Comparison of ENCODE assay signal across 8 mouse cellular contexts in genomic region chr13:80883190-80883589, GRCm38 (mm10). TPM values are rescaled to one million over a fixed set of nuclear protein-coding genes. Genes with fewer than 3 reads are reported as not detected.
DNase-seq lines count a peak whose midpoint lies in the region; ATAC-seq lines count a peak whose summit lies in the region.

Arrdc3 (plus strand) TSS chr13:80883384.

- H3K36me3 ChIP-seq in hindbrain, embryonic 11.5 days (ENCODE audit: control insufficient read depth, insufficient read depth, low read length) = no peaks in the 10 kb centered on the region; the same call in 1 of the 2 replicates

- peak within 1 kb of the TSS; percentile 95 for H3K27ac ChIP-seq in hindbrain, embryonic 11.5 days (ENCODE audit: low read depth, low read length)

- peak within 1 kb of the TSS; percentile 81 for H3K4me3 ChIP-seq in hindbrain, embryonic 11.5 days (ENCODE audit: low read depth, low read length)

- H3K27me3 ChIP-seq in hindbrain, embryonic 11.5 days (ENCODE audit: control insufficient read depth, insufficient read depth, low read length) = no peaks in the 10 kb centered on the region

- 0% methylated on average over 22 of the region's 31 CpGs for WGBS in hindbrain, embryonic 11.5 days

- H3K9me3 ChIP-seq in hindbrain, embryonic 11.5 days (ENCODE audit: control insufficient read depth, low read length) = no peaks in the 10 kb centered on the region

- H3K9ac ChIP-seq in hindbrain, embryonic 11.5 days (ENCODE audit: low read depth, low read length) = peak within 1 kb of the TSS; percentile 98

- DNase-seq in MN1 (ENCODE audit: low spot score) = peak; percentile 98
- DNase-seq in cerebellum, adult 9-10 months = peak; percentile 98
- DNase-seq in frontal cortex, adult 2 months (ENCODE audit: extremely low spot score in 1 of 2, low spot score in 1 of 2) = peak; percentile 90 to 97
- peak; percentile 99 for DNase-seq in hindbrain, embryonic 11.5 days (ENCODE audit: low spot score)
- DNase-seq in layer of hippocampus, postnatal 10 days (ENCODE audit: low spot score in 2 of 2) = peak; percentile 97
- DNase-seq in lung, postnatal 10 days = peak; percentile 97
- peak; percentile 97 for DNase-seq in ovary, postnatal 36 days (ENCODE audit: low spot score)
- DNase-seq in thymus, postnatal 25 days = peak; percentile 96

- ATAC-seq in hindbrain, embryonic 11.5 days (ENCODE audit: low FRiP score) = peak; percentile 53

- H3K4me2 ChIP-seq in hindbrain, embryonic 11.5 days (replicated peaks; ENCODE audit: low read depth, low read length) = peak within 1 kb of the TSS; percentile 40

- H3K4me1 ChIP-seq in hindbrain, embryonic 11.5 days (replicated peaks; ENCODE audit: control insufficient read depth, insufficient read depth, low read length) = no peaks in the 10 kb centered on the region

RNA-seq across cellular contexts. Expression of gene Arrdc3, which starts in this region (rescaled TPM):
- 29.4 and 31.8 TPM in 2 replicates for polyA plus RNA-seq in frontal cortex, adult 2 months (2012; rRNA removed)
- 56.4 and 64.3 TPM in 2 replicates for polyA plus RNA-seq in hindbrain, embryonic 11.5 days (2014; fragmentation: Nextera tagmentation; extraction: Ambion mirVana)
- total RNA-seq in layer of hippocampus, postnatal 10 days (2021) = 10 to 100 TPM; 28.6 to 32.0 TPM

Comparison
In these comparisons a context has a peak if more than half of its experiments do, and no peak if none do; other contexts are left out.
1. Peak in every context shown above with its lines: DNase-seq, ATAC-seq, H3K4me3 ChIP-seq and H3K27ac ChIP-seq.